Mouse (Mus musculus) liver, embryonic 14.5 days (tissue): ENCODE data around the gene Prkcb.

Experiments used
- CTCF ChIP-seq: IDR thresholded peaks from 2 replicates; pipeline ENCODE4 v1.5.1; 2016; ENCODE audit warnings: antibody characterized with exemption, low read depth, control low read depth
- EP300 ChIP-seq: IDR thresholded peaks from 2 replicates; pipeline ENCODE4 v1.6.1; 2016; ENCODE audit warnings: antibody characterized with exemption, low read depth

DNA sequence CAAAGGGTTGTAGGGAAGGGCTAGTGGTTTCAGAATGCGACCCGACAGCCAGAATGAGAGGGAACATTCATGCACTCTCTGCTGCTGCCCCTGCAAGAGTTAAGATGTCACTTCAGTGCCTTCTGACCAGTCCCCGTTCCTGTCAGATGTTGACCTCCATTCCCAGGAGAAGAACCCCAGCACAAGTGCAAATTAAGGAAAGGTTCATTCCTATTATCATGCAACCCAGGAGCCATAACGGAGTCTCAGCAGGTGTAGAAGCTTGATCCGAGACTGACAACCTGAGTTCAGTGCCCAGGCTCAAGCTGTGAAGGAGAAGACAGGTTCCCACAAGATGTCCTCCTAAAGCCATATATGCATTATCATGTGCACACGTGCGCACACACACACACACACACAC is 280.2 kb downstream of the Prkcb start:
- no peak for TF ChIP-seq CTCF
- TF ChIP-seq EP300: no peak
